Mouse (Mus musculus): ENCODE results near the gene Rab28. TPM values are rescaled to one million over a fixed set of nuclear protein-coding genes. Genes with fewer than 3 reads are reported as not detected.

Gene Rab28
- total RNA-seq, 2 experiments from 2014 or later, result 55.6 to 56.4 TPM

- DNase-seq (ENCODE audit: low spot score in 2 of 2), result no peak
These were observed 80.5 kb downstream of the Rab28 start for GRCm38 (mm10) chr5:41627224-41628144.

GRCm38 (mm10) chr5:41625544-41625943 lies 82.4 kb downstream of the Rab28 start:
- DNase-seq (ENCODE audit: low spot score in 2 of 2), result no peak

GRCm38 (mm10) chr5:41621748-41622147 lies 86.2 kb downstream of the Rab28 start:
- no peak for DNase-seq (ENCODE audit: low spot score in 2 of 2)

GRCm38 (mm10) chr5:41618966-41619365 lies 89.0 kb downstream of the Rab28 start:
- DNase-seq (ENCODE audit: low spot score in 2 of 2), result peak; percentile 21 to 29

- no peak for DNase-seq (ENCODE audit: low spot score in 2 of 2)
These were observed 97.4 kb downstream of the Rab28 start for GRCm38 (mm10) chr5:41610447-41611030.

GRCm38 (mm10) chr5:41596242-41597117 lies 111.5 kb downstream of the Rab28 start:
- no peak for DNase-seq (ENCODE audit: low spot score in 2 of 2)

- no peak for DNase-seq (ENCODE audit: low spot score in 2 of 2)
These were observed 112.8 kb downstream of the Rab28 start for GRCm38 (mm10) chr5:41595199-41595598.

GRCm38 (mm10) chr5:41578051-41578450 lies 129.9 kb downstream of the Rab28 start:
- DNase-seq (ENCODE audit: low spot score in 2 of 2), result no peak

Other genes with a start within 250 kb of the Rab28 start
- not detected for gene Nkx3-2, start 56.3 kb upstream of the Rab28 start, total RNA-seq (2021)
- 10 to 100 TPM; 32.8 to 34.9 TPM for gene Bod1l, start 136.2 kb upstream of the Rab28 start, total RNA-seq (2021)